Mouse (Mus musculus) MEL (cell line): ENCODE data around the gene AI837181. TPM values are rescaled to one million over a fixed set of nuclear protein-coding genes. Genes with fewer than 3 reads are reported as not detected.

Experiments
- DNase-seq: peaks from one replicate; pipeline ENCODE4 v3.0.0; 2011; ENCODE audit warnings: low read depth, low spot score
- H3K27ac ChIP-seq: 2 replicates; pipeline ENCODE4 v1.5.1; 2012; ENCODE audit warnings: low read depth, mild to moderate bottlenecking, control low read depth, low read length, moderate library complexity; ENCODE audit not compliant: control insufficient read depth
- H3K27me3 ChIP-seq, 2 experiments: fragments of 150-350 bp in 1 of 2; sonication (generic) in 1 of 2; 2 replicates each; pipeline ENCODE4 v1.6.1; 2012; ENCODE audit warnings: low read length in 2 of 2, mild to moderate bottlenecking in 2 of 2, improper control_type of control experiment in 1 of 2, moderate library complexity in 1 of 2; ENCODE audit not compliant: insufficient read depth in 2 of 2, control insufficient read depth in 1 of 2
- H3K36me3 ChIP-seq, 2 experiments: 2 replicates each; pipeline ENCODE4 v1.6.1; 2012 to 2014; ENCODE audit warnings: low read length in 2 of 2, improper control_type of control experiment in 1 of 2, inconsistent platforms in 1 of 2, mild to moderate bottlenecking in 1 of 2; ENCODE audit not compliant: insufficient read depth in 2 of 2, control insufficient read depth in 1 of 2
- H3K4me1 ChIP-seq, 2 experiments: fragments of 150-350 bp in 1 of 2; sonication (generic) in 1 of 2; 2 replicates each; pipeline ENCODE4 v1.6.1; 2012; ENCODE audit warnings: low read length in 2 of 2, improper control_type of control experiment in 1 of 2, mild to moderate bottlenecking in 1 of 2; ENCODE audit not compliant: insufficient read depth in 2 of 2, control insufficient read depth in 1 of 2
- H3K4me3 ChIP-seq, 2 experiments: fragments of 150-350 bp in 1 of 2; sonication (generic) in 1 of 2; 2 replicates each; pipeline ENCODE4 v1.5.1; 2012; ENCODE audit warnings: low read depth in 2 of 2, low read length in 2 of 2, mild to moderate bottlenecking in 2 of 2, moderate library complexity in 2 of 2, control low read depth in 1 of 2, improper control_type of control experiment in 1 of 2; ENCODE audit not compliant: control insufficient read depth in 1 of 2, insufficient read depth in 1 of 2
- H3K79me2 ChIP-seq: 2 replicates; pipeline ENCODE4 v1.6.1; 2012; ENCODE audit warnings: mild to moderate bottlenecking, low read length, moderate library complexity; ENCODE audit not compliant: control insufficient read depth, poor library complexity, insufficient read depth
- H3K9ac ChIP-seq: 2 replicates; pipeline ENCODE4 v1.6.1; 2012; ENCODE audit warnings: low read depth, mild to moderate bottlenecking, control low read depth, low read length, moderate library complexity; ENCODE audit not compliant: control insufficient read depth, poor library complexity, severe bottlenecking
- H3K9me3 ChIP-seq: fragments of 150-350 bp; sonication (generic); replicated peaks from 2 replicates; pipeline ENCODE4 v1.6.1; 2012; ENCODE audit warnings: mild to moderate bottlenecking, low read length, improper control_type of control experiment, moderate library complexity; ENCODE audit not compliant: insufficient read depth
- GATA1 ChIP-seq: IDR thresholded peaks from 2 replicates; pipeline ENCODE4 v1.6.1; 2011; ENCODE audit warnings: low read depth, low read length, improper control_type of control experiment
- JUND ChIP-seq: IDR thresholded peaks from 2 replicates; pipeline ENCODE4 v1.6.1; 2011; ENCODE audit warnings: low read depth, mild to moderate bottlenecking, improper control_type of control experiment, low read length
- MAFK ChIP-seq: IDR thresholded peaks from 2 replicates; pipeline ENCODE4 v1.6.1; 2011; ENCODE audit warnings: low read depth, mild to moderate bottlenecking, low read length, improper control_type of control experiment, borderline replicate concordance
- MAX ChIP-seq: IDR thresholded peaks from 2 replicates; pipeline ENCODE4 v1.6.1; 2011; ENCODE audit warnings: low read length, improper control_type of control experiment
- MYB ChIP-seq: IDR thresholded peaks from 2 replicates; pipeline ENCODE4 v1.6.1; 2011; ENCODE audit warnings: mild to moderate bottlenecking, low read depth, low read length, improper control_type of control experiment
- MYC ChIP-seq: IDR thresholded peaks from 2 replicates; pipeline ENCODE4 v1.6.1; 2011; ENCODE audit warnings: low read depth, mild to moderate bottlenecking, low read length, improper control_type of control experiment, moderate library complexity
- POLR2A ChIP-seq, 2 experiments: IDR thresholded peaks; 2 replicates each; pipeline ENCODE4 v1.6.1; 2011 to 2012; ENCODE audit warnings: low read length in 2 of 2, mild to moderate bottlenecking in 2 of 2, control low read depth in 1 of 2, improper control_type of control experiment in 1 of 2, low read depth in 1 of 2, moderate library complexity in 1 of 2; ENCODE audit not compliant: control insufficient read depth in 1 of 2, insufficient read depth in 1 of 2, poor library complexity in 1 of 2
- POLR2AphosphoS2 ChIP-seq: IDR thresholded peaks from 2 replicates; pipeline ENCODE4 v1.6.1; 2011; ENCODE audit warnings: low read length, improper control_type of control experiment
- POLR2AphosphoS5 ChIP-seq: IDR thresholded peaks from 2 replicates; pipeline ENCODE4 v1.6.1; 2012; ENCODE audit warnings: low read depth, borderline replicate concordance, mild to moderate bottlenecking, inconsistent platforms, low read length, moderate library complexity, mixed read lengths
- SIN3A ChIP-seq: IDR thresholded peaks from 2 replicates; pipeline ENCODE4 v1.6.1; 2012; ENCODE audit warnings: low read length, improper control_type of control experiment, inconsistent platforms
- TBP ChIP-seq: IDR thresholded peaks from 2 replicates; pipeline ENCODE4 v1.8.0; 2011; ENCODE audit warnings: low read depth, low read length, improper control_type of control experiment
- TCF12 ChIP-seq: IDR thresholded peaks from 2 replicates; pipeline ENCODE4 v1.6.1; 2014; ENCODE audit warnings: low read depth, mild to moderate bottlenecking, inconsistent platforms, low read length, improper control_type of control experiment, moderate library complexity
- USF2 ChIP-seq, 2 experiments: IDR thresholded peaks; 2 replicates each; pipeline ENCODE4 v1.6.1; 2011 to 2012; ENCODE audit warnings: improper control_type of control experiment in 2 of 2, low read length in 2 of 2, borderline replicate concordance in 1 of 2, inconsistent platforms in 1 of 2, low read depth in 1 of 2, mild to moderate bottlenecking in 1 of 2; ENCODE audit not compliant: insufficient read depth in 1 of 2
- ZNF384 ChIP-seq: IDR thresholded peaks from 2 replicates; pipeline ENCODE4 v1.6.1; 2012; ENCODE audit warnings: low read depth, mild to moderate bottlenecking, inconsistent platforms, low read length, improper control_type of control experiment
- polyA plus RNA-seq, 2 experiments: library from polyadenylated mRNA; stranded (reverse) in 1 of 2; unstranded in 1 of 2; fragments of >175 nt in 1 of 2; fragments of >200 nt in 1 of 2; gene quantifications; 2 replicates each; pipeline versions ENCODE4 v1.2.1 to v1.2.4; 2012; ENCODE audit warnings: low replicate concordance in 2 of 2, low read depth in 1 of 2; ENCODE audit not compliant: insufficient read length in 2 of 2, insufficient read depth in 1 of 2, missing spikeins in 1 of 2
- total RNA-seq: library from RNA; depleted of rRNA; stranded (reverse); fragments of 300-350 nt; gene quantifications from 2 replicates; pipeline ENCODE4 v1.2.3, GENCODE M21; 2012

AI837181 gene
- total and polyA plus RNA-seq, 3 experiments: 8.9 to 41.3 TPM; not detected in 1

GRCm38 (mm10) chr19:5389647-5390046 is 35.3 kb upstream of the AI837181 start (continued):
- TF ChIP-seq POLR2AphosphoS5 (no peak), MYB (peak; percentile 34; the same call in 1 of the 2 replicates), TCF12 (peak; percentile 54; the same call in 1 of the 2 replicates), MAFK (no peak), POLR2A (IDR thresholded peaks at IDR 0.05; ENCODE audit: control insufficient read depth in 1 of 2, insufficient read depth in 1 of 2, low read depth in 1 of 2, low read length in 2 of 2, poor library complexity in 1 of 2) (peak; percentile 55 to 83), USF2 (IDR thresholded peaks at IDR 0.05; ENCODE audit: borderline replicate concordance in 1 of 2, insufficient read depth in 1 of 2, low read depth in 1 of 2, low read length in 2 of 2) (no peak), MAX (peak; percentile 86)

DNA sequence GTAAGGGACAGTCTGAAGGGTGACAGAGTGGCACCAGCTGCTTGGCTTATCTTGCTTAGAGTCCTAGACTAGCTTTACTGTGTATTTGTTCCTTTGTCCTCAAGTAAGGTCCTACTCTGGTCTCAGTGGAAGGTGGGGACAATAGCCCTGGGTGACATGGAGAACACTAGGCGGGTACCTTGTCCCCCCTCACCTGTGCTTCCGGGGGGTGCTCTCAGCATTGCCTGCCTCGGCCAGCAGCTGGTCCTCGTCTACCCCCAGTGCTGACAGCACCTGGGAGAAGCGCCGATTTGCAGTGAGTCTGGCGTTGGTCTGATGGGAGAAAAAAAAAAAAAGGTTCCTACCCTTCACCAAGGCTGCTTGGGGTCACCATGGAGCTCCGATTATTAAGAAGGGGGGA is 34.5 kb upstream of the AI837181 start:
- H3K4me3 ChIP-seq: peak overlapping the region; percentile 70 to 81
- H3K27me3 ChIP-seq: no peaks in the 10 kb centered on the region
- H3K79me2 ChIP-seq: peaks cover 39% of the 10 kb centered on the region
- no peaks in the 10 kb centered on the region for H3K9me3 ChIP-seq
- no peak for DNase-seq
- TF ChIP-seq TBP: no peak
- 0 out of 2 replicates have a peak, but pooled peaks have one; percentile 21 for TF ChIP-seq GATA1
- H3K36me3 ChIP-seq: peaks cover 0 to 13% of the 10 kb centered on the region in 2 experiments; a peak in 2 of 4 replicates
- H3K4me1 ChIP-seq: peaks cover 3 to 26% of the 10 kb centered on the region in 2 experiments; a peak in 3 of 4 replicates
- H3K9ac ChIP-seq: peak overlapping the region; percentile 94
- H3K27ac ChIP-seq: peak overlapping the region; percentile 98

DNA sequence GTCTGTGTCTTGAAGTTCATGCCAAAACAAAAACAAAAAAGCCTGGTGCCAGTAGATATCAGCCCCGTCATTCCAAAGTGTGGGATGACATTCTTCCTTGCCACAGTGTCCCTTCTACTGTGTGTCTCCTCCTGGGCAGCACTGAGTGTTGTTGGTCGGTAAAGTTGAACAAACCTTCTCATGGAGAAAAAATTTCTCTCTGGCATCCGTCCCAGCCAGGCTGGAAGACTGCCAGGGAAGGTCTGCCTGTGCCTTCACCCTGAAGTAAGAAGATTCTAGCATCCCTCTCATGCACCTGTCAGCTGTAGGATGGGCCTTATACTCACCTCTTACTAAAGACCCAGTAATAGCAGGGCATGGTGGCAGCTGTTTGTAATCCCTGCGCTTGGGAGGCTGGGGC is 32.1 kb upstream of the AI837181 start:
- Histone ChIP-seq H3K79me2 (peaks cover 18% of the 10 kb centered on the region), H3K9ac (no peak overlapping the region), H3K27me3 (no peaks in the 10 kb centered on the region), H3K4me1 (peaks cover 0 to 14% of the 10 kb centered on the region in 2 experiments; a peak in 2 of 4 replicates), H3K4me3 (no peak overlapping the region), H3K9me3 (no peaks in the 10 kb centered on the region), H3K36me3 (peaks cover 0 to 7% of the 10 kb centered on the region in 2 experiments; a peak in 2 of 4 replicates), H3K27ac (no peak overlapping the region)
- DNase-seq: peak; percentile 71
- TF ChIP-seq POLR2AphosphoS2: no peak
- TF ChIP-seq MYC: no peak
- TF ChIP-seq ZNF384: peak; percentile 49; the same call in 1 of the 2 replicates
- no peak for TF ChIP-seq SIN3A
- no peak for TF ChIP-seq JUND
